Mouse (Mus musculus) forebrain, embryonic 16.5 days (tissue): ENCODE data around the gene Ect2l. TPM values are rescaled to one million over a fixed set of nuclear protein-coding genes. Genes with fewer than 3 reads are reported as not detected.

Experiments used
- ATAC-seq: fragments of 200-750 bp; cut with Nextera tagmentation; 2 replicates; pipeline ENCODE4 v1.8.0; 2017; ENCODE audit warnings: mild to moderate bottlenecking, moderate library complexity
- H3K27ac ChIP-seq: fragments of 300-500 bp; sonication (generic); 2 replicates; pipeline ENCODE4 v1.5.1; 2014; ENCODE audit warnings: low read length, control low read depth
- H3K27me3 ChIP-seq: fragments of 300-500 bp; sonication (generic); replicated peaks from 2 replicates; pipeline ENCODE4 v1.6.1; 2014; ENCODE audit warnings: low read length; ENCODE audit not compliant: control insufficient read depth, insufficient read depth
- H3K36me3 ChIP-seq: fragments of 300-500 bp; sonication (generic); 2 replicates; pipeline ENCODE4 v1.6.1; 2014; ENCODE audit not compliant: control insufficient read depth, insufficient read depth
- H3K4me1 ChIP-seq: fragments of 300-500 bp; sonication (generic); replicated peaks from 2 replicates; pipeline ENCODE4 v1.6.1; 2014; ENCODE audit warnings: low read length; ENCODE audit not compliant: control insufficient read depth, insufficient read depth
- H3K4me2 ChIP-seq: fragments of 300-500 bp; sonication (generic); 2 replicates; pipeline ENCODE4 v1.6.1; 2014; ENCODE audit warnings: mild to moderate bottlenecking, low read length, control low read depth
- H3K4me3 ChIP-seq: fragments of 300-500 bp; sonication (generic); replicated peaks from 2 replicates; pipeline ENCODE4 v1.5.1; 2014; ENCODE audit warnings: mild to moderate bottlenecking, low read length, control low read depth
- H3K9ac ChIP-seq: fragments of 300-500 bp; sonication (generic); replicated peaks from 2 replicates; pipeline ENCODE4 v1.6.1; 2014; ENCODE audit warnings: low read depth, low read length, control low read depth
- H3K9me3 ChIP-seq: fragments of 300-500 bp; sonication (generic); 2 replicates; pipeline ENCODE4 v1.6.1; 2016; ENCODE audit warnings: low read length; ENCODE audit not compliant: control insufficient read depth
- WGBS: fragments of 180-500 bp; shearing (Covaris S2); extraction: QIAGEN DNeasy Blood & Tissue Kit; methylation state at CpG from one replicate; pipeline ENCODE4 v1.1.7; 2014; 5-methylcytosine and 5-hydroxymethylcytosine counted together
- polyA plus RNA-seq: library from polyadenylated mRNA; unstranded; fragments of >200 nt; fragmentation: Nextera tagmentation; extraction: Ambion mirVana; gene quantifications from 2 replicates; pipeline ENCODE4 v1.2.1, GENCODE M21; 2015

Gene Ect2l
- polyA plus RNA-seq, 1 experiment from 2014 or later: 0.44 TPM

GRCm38 (mm10) chr10:18130276-18130675, 80.4 kb downstream of the Ect2l start:
- 98% methylated on average over 5 of the region's 5 CpGs for WGBS
- ATAC-seq: no peak

GRCm38 (mm10) chr10:18118336-18118735, 92.4 kb downstream of the Ect2l start:
- no peaks in the 10 kb centered on the region for H3K4me1 ChIP-seq
- H3K4me3 ChIP-seq: no peak overlapping the region
- no peak overlapping the region for H3K27ac ChIP-seq
- peaks cover 25% of the 10 kb centered on the region for H3K36me3 ChIP-seq
- H3K9ac ChIP-seq: no peak overlapping the region
- 92% methylated on average over 8 of the region's 8 CpGs for WGBS
- 0 out of 2 replicates have a peak, but pooled peaks cover 3% of the 10 kb centered on the region for H3K9me3 ChIP-seq
- no peaks in the 10 kb centered on the region for H3K27me3 ChIP-seq
- H3K4me2 ChIP-seq: no peak overlapping the region
- ATAC-seq: no peak

More at GRCm38 (mm10) chr10:18130276-18130675, 80.4 kb downstream of the Ect2l start:
- Histone ChIP-seq H3K9ac (no peak overlapping the region), H3K4me1 (no peaks in the 10 kb centered on the region), H3K4me3 (no peak overlapping the region), H3K36me3 (no peaks in the 10 kb centered on the region), H3K4me2 (no peak overlapping the region), H3K9me3 (no peaks in the 10 kb centered on the region), H3K27ac (no peak overlapping the region), H3K27me3 (no peaks in the 10 kb centered on the region)

GRCm38 (mm10) chr10:18113473-18114093, 97.1 kb downstream of the Ect2l start:
- 81% methylated on average over 10 of the region's 10 CpGs for WGBS
- no peak for ATAC-seq
- H3K4me2 ChIP-seq: no peak overlapping the region
- H3K27ac ChIP-seq: no peak overlapping the region
- no peaks in the 10 kb centered on the region for H3K4me1 ChIP-seq
- H3K27me3 ChIP-seq: no peaks in the 10 kb centered on the region
- no peak overlapping the region for H3K4me3 ChIP-seq
- H3K9me3 ChIP-seq: no peaks in the 10 kb centered on the region
- no peak overlapping the region for H3K9ac ChIP-seq
- peaks cover 8% of the 10 kb centered on the region for H3K36me3 ChIP-seq

GRCm38 (mm10) chr10:18110940-18111339, 99.8 kb downstream of the Ect2l start:
- H3K4me3 ChIP-seq: no peak overlapping the region
- peaks cover 7% of the 10 kb centered on the region for H3K36me3 ChIP-seq
- H3K27ac ChIP-seq: no peak overlapping the region
- H3K4me2 ChIP-seq: no peak overlapping the region
- H3K9ac ChIP-seq: no peak overlapping the region
- no peaks in the 10 kb centered on the region for H3K4me1 ChIP-seq
- ATAC-seq: peak; percentile 38
- no peaks in the 10 kb centered on the region for H3K9me3 ChIP-seq
- no peaks in the 10 kb centered on the region for H3K27me3 ChIP-seq

- H3K4me2 ChIP-seq: no peak overlapping the region
These were observed 103.2 kb downstream of the Ect2l start for GRCm38 (mm10) chr10:18107471-18107870.

GRCm38 (mm10) chr10:18102166-18102565, 108.5 kb downstream of the Ect2l start:
- no peak for ATAC-seq

More at GRCm38 (mm10) chr10:18107471-18107870, 103.2 kb downstream of the Ect2l start:
- 82% methylated on average over 5 of the region's 5 CpGs for WGBS
- no peak for ATAC-seq
- H3K27ac ChIP-seq: no peak overlapping the region
- no peaks in the 10 kb centered on the region for H3K4me1 ChIP-seq
- no peaks in the 10 kb centered on the region for H3K27me3 ChIP-seq
- H3K36me3 ChIP-seq: peaks cover 5% of the 10 kb centered on the region; the same call in 1 of the 2 replicates
- H3K9ac ChIP-seq: no peak overlapping the region
- H3K4me3 ChIP-seq: no peak overlapping the region
- H3K9me3 ChIP-seq: no peaks in the 10 kb centered on the region

GRCm38 (mm10) chr10:18090691-18091090, 120.0 kb downstream of the Ect2l start:
- no peak for ATAC-seq
- H3K4me1 ChIP-seq: no peaks in the 10 kb centered on the region
- H3K9ac ChIP-seq: no peak overlapping the region
- H3K4me3 ChIP-seq: no peak overlapping the region
- no peak overlapping the region for H3K27ac ChIP-seq
- peaks cover 5% of the 10 kb centered on the region; the same call in 1 of the 2 replicates for H3K36me3 ChIP-seq
- H3K4me2 ChIP-seq: no peak overlapping the region
- no peaks in the 10 kb centered on the region for H3K9me3 ChIP-seq
- H3K27me3 ChIP-seq: no peaks in the 10 kb centered on the region

More at GRCm38 (mm10) chr10:18102166-18102565, 108.5 kb downstream of the Ect2l start:
- Histone ChIP-seq H3K4me2 (no peak overlapping the region), H3K9ac (no peak overlapping the region), H3K27ac (no peak overlapping the region), H3K4me3 (no peak overlapping the region), H3K27me3 (no peaks in the 10 kb centered on the region), H3K4me1 (no peaks in the 10 kb centered on the region), H3K9me3 (no peaks in the 10 kb centered on the region), H3K36me3 (peaks cover 9% of the 10 kb centered on the region)
- WGBS: 52% methylated on average over 5 of the region's 5 CpGs

GRCm38 (mm10) chr10:18082772-18083171, 127.9 kb downstream of the Ect2l start:
- Histone ChIP-seq H3K27me3 (no peaks in the 10 kb centered on the region), H3K9ac (no peak overlapping the region), H3K4me3 (no peak overlapping the region), H3K9me3 (no peaks in the 10 kb centered on the region), H3K27ac (no peak overlapping the region), H3K4me2 (no peak overlapping the region), H3K36me3 (no peaks in the 10 kb centered on the region), H3K4me1 (peaks cover 4% of the 10 kb centered on the region; the same call in 1 of the 2 replicates)
- no peak for ATAC-seq
- WGBS: 96% methylated on average over 6 of the region's 6 CpGs

GRCm38 (mm10) chr10:18081536-18081935, 129.2 kb downstream of the Ect2l start:
- no peak overlapping the region for H3K27ac ChIP-seq
- peaks cover 4% of the 10 kb centered on the region; the same call in 1 of the 2 replicates for H3K4me1 ChIP-seq
- no peak overlapping the region for H3K4me2 ChIP-seq
- ATAC-seq: no peak
- H3K36me3 ChIP-seq: no peaks in the 10 kb centered on the region
- H3K4me3 ChIP-seq: no peak overlapping the region
- 84% methylated on average over 1 of the region's 1 CpGs for WGBS
- H3K9me3 ChIP-seq: no peaks in the 10 kb centered on the region
- no peaks in the 10 kb centered on the region for H3K27me3 ChIP-seq
- no peak overlapping the region for H3K9ac ChIP-seq
